Mouse (Mus musculus): ENCODE results near the gene Mrps18a. TPM values are rescaled to one million over a fixed set of nuclear protein-coding genes. Genes with fewer than 3 reads are reported as not detected.

Mrps18a gene
- polyA plus RNA-seq (2012; rRNA removed), result 46.9 and 47.4 TPM in 2 replicates

GRCm38 (mm10) chr17:46110402-46111289 lies at the start of gene Mrps18a:
Gene Mrps18a, plus strand, starts transcription at chr17:46110986.
- DNase-seq (ENCODE audit: low read depth, low spot score), result peak; percentile 64
- 5% methylated on average over 38 of the region's 38 CpGs for WGBS

GRCm38 (mm10) chr17:46063283-46063973 lies 47.4 kb upstream of the Mrps18a start:
- WGBS, result 31% methylated on average over 10 of the region's 10 CpGs
- DNase-seq (ENCODE audit: low read depth, low spot score), result no peak

- no peak for DNase-seq (ENCODE audit: low read depth, low spot score)
- WGBS, result 48% methylated on average over 6 of the region's 6 CpGs
These were observed 46.8 kb upstream of the Mrps18a start for GRCm38 (mm10) chr17:46063974-46064312.

GRCm38 (mm10) chr17:46070046-46070445 lies 40.7 kb upstream of the Mrps18a start:
- WGBS, result 63% methylated on average over 9 of the region's 9 CpGs
- DNase-seq (ENCODE audit: low read depth, low spot score), result no peak

GRCm38 (mm10) chr17:46071531-46071930 lies 39.3 kb upstream of the Mrps18a start:
- 79% methylated on average over 3 of the region's 3 CpGs for WGBS
- DNase-seq (ENCODE audit: low read depth, low spot score), result no peak

- under 1% methylated on average over 23 of the region's 23 CpGs for WGBS
- peak; percentile 64 for DNase-seq (ENCODE audit: low read depth, low spot score)
These were observed 37.0 kb upstream of the Mrps18a start for GRCm38 (mm10) chr17:46073730-46074301.

GRCm38 (mm10) chr17:46074398-46075115 lies 36.2 kb upstream of the Mrps18a start:
- 16% methylated on average over 7 of the region's 7 CpGs for WGBS
- no peak for DNase-seq (ENCODE audit: low read depth, low spot score)

GRCm38 (mm10) chr17:46075116-46075485 lies 35.7 kb upstream of the Mrps18a start:
- DNase-seq (ENCODE audit: low read depth, low spot score), result no peak
- 62% methylated on average over 3 of the region's 3 CpGs for WGBS

GRCm38 (mm10) chr17:46075551-46076259 lies 35.1 kb upstream of the Mrps18a start:
- DNase-seq (ENCODE audit: low read depth, low spot score), result no peak
- 31% methylated on average over 5 of the region's 5 CpGs for WGBS

GRCm38 (mm10) chr17:46076260-46076551 lies 34.6 kb upstream of the Mrps18a start:
- DNase-seq (ENCODE audit: low read depth, low spot score), result peak; percentile 61
- WGBS, result 30% methylated on average over 1 of the region's 1 CpGs

- DNase-seq (ENCODE audit: low read depth, low spot score), result no peak
- WGBS, result 90% methylated on average over 12 of the region's 12 CpGs
These were observed 32.8 kb upstream of the Mrps18a start for GRCm38 (mm10) chr17:46077921-46078534.

GRCm38 (mm10) chr17:46079037-46079436 lies 31.7 kb upstream of the Mrps18a start:
- no peak for DNase-seq (ENCODE audit: low read depth, low spot score)
- 80% methylated on average over 2 of the region's 2 CpGs for WGBS

GRCm38 (mm10) chr17:46080388-46080787 lies 30.4 kb upstream of the Mrps18a start:
- no peak for DNase-seq (ENCODE audit: low read depth, low spot score)
- 83% methylated on average over 7 of the region's 7 CpGs for WGBS

- no peak for DNase-seq (ENCODE audit: low read depth, low spot score)
- 79% methylated on average over 5 of the region's 5 CpGs for WGBS
These were observed 29.7 kb upstream of the Mrps18a start for GRCm38 (mm10) chr17:46081042-46081441.

- 68% methylated on average over 7 of the region's 7 CpGs for WGBS
- DNase-seq (ENCODE audit: low read depth, low spot score), result no peak
These were observed 29.1 kb upstream of the Mrps18a start for GRCm38 (mm10) chr17:46081657-46082056.

- 85% methylated on average over 3 of the region's 3 CpGs for WGBS
- no peak for DNase-seq (ENCODE audit: low read depth, low spot score)
These were observed 27.4 kb upstream of the Mrps18a start for GRCm38 (mm10) chr17:46083381-46083780.

- WGBS, result 15% methylated on average over 10 of the region's 10 CpGs
- DNase-seq (ENCODE audit: low read depth, low spot score), result no peak
These were observed 26.7 kb upstream of the Mrps18a start for GRCm38 (mm10) chr17:46084091-46084501.

GRCm38 (mm10) chr17:46086341-46086870 lies 24.4 kb upstream of the Mrps18a start:
- DNase-seq (ENCODE audit: low read depth, low spot score), result no peak
- 59% methylated on average over 17 of the region's 17 CpGs for WGBS

- no peak for DNase-seq (ENCODE audit: low read depth, low spot score)
- WGBS, result 88% methylated on average over 1 of the region's 1 CpGs
These were observed 19.4 kb upstream of the Mrps18a start for GRCm38 (mm10) chr17:46091351-46091750.

All from large intestine, adult 2 months (tissue).